Mouse (Mus musculus): ENCODE results near the gene Syt7.

- TF ChIP-seq CTCF (IDR thresholded peaks at IDR 0.05; ENCODE audit: low read depth, low read length) (no peak), POLR2A (IDR thresholded peaks at IDR 0.05; ENCODE audit: insufficient read depth, low read length) (no peak), EP300 (IDR thresholded peaks at IDR 0.05; ENCODE audit: insufficient read depth, low read depth, low read length) (no peak)
Observed at GRCm38 (mm10) chr19:10416889-10417288, 28.0 kb downstream of the Syt7 start.
